Mouse (Mus musculus) spleen, adult 2 months (tissue): ENCODE measurements around the gene Dagla. TPM values are rescaled to one million over a fixed set of nuclear protein-coding genes. Genes with fewer than 3 reads are reported as not detected.

Source experiments
- DNase-seq, 2 experiments: peaks; one replicate each; pipeline versions ENCODE4 v3.0.0 to v3.0.0-alpha.2; 2012 to 2021; ENCODE audit warnings: low spot score in 2 of 2, low read depth in 1 of 2
- H3K27ac ChIP-seq: fragments of 200-500 bp; 2 replicates; pipeline ENCODE4 v1.5.1; 2012; ENCODE audit warnings: low read length, inconsistent platforms; ENCODE audit not compliant: insufficient read depth
- H3K27me3 ChIP-seq: fragments of 200-500 bp; 2 replicates; pipeline ENCODE4 v1.6.1; 2012; ENCODE audit warnings: mild to moderate bottlenecking, moderate library complexity, low read length, inconsistent platforms; ENCODE audit not compliant: control insufficient read depth, insufficient read depth
- H3K36me3 ChIP-seq: fragments of 200-500 bp; 2 replicates; pipeline ENCODE4 v1.6.1; 2012; ENCODE audit warnings: mild to moderate bottlenecking, low read length, inconsistent platforms; ENCODE audit not compliant: control insufficient read depth, insufficient read depth
- H3K4me1 ChIP-seq: fragments of 200-500 bp; 2 replicates; pipeline ENCODE4 v1.6.1; 2011; ENCODE audit warnings: inconsistent platforms; ENCODE audit not compliant: control insufficient read depth, insufficient read depth, insufficient read length
- H3K4me3 ChIP-seq: fragments of 200-500 bp; 2 replicates; pipeline ENCODE4 v1.5.1; 2011; ENCODE audit warnings: mild to moderate bottlenecking, inconsistent platforms; ENCODE audit not compliant: insufficient read depth, insufficient read length; ENCODE audit errors: extremely low read depth
- CTCF ChIP-seq: fragments of 200-500 bp; IDR thresholded peaks from 2 replicates; pipeline ENCODE4 v1.5.1; 2011; ENCODE audit warnings: mild to moderate bottlenecking, inconsistent platforms; ENCODE audit not compliant: insufficient read depth, insufficient read length, insufficient replicate concordance; ENCODE audit errors: extremely low read depth
- POLR2A ChIP-seq: fragments of 200-500 bp; IDR thresholded peaks from 2 replicates; pipeline ENCODE4 v1.6.1; 2011; ENCODE audit warnings: low read depth, low read length, inconsistent platforms
- WGBS: fragments of 180-500 bp; shearing (Covaris S2); methylation state at CpG from one replicate; pipeline ENCODE4 v1.1.7; 2018; 5-methylcytosine and 5-hydroxymethylcytosine counted together
- polyA plus RNA-seq: library from polyadenylated mRNA; depleted of rRNA; stranded (reverse); fragments of >200 nt; gene quantifications from 2 replicates; pipeline ENCODE4 v1.2.3, GENCODE M21; 2012; rRNA removed

Dagla gene
- polyA plus RNA-seq, 1 experiment = 4.4 TPM

DNA sequence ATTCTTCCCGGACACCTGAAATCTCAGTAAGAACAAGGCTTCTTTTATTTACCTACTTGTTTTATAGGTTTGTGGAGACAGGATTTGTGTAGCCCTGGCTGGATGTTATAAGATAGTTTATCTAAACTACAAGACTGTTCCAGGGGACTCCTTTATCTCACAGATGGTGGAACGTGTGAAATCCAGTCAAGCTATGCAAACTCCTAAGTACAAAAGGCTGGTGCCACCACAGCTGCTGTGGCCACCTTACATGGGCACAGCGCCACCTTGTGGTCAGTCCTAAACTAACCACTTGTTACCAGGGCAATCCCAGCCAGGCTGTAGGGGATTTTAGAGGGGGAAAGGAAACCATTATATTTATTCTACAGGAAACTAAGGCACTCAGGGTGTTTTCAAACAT lies 106.0 kb downstream of the Dagla start:
- 27% methylated on average over 3 of the region's 3 CpGs for WGBS
- Histone ChIP-seq H3K27me3 (no peaks in the 10 kb centered on the region), H3K4me3 (no peak overlapping the region), H3K27ac (no peak overlapping the region), H3K4me1 (no peaks in the 10 kb centered on the region; the same call in 1 of the 2 replicates), H3K36me3 (peaks cover 14% of the 10 kb centered on the region)
- TF ChIP-seq CTCF = peak; percentile 83; the same call in 1 of the 2 replicates
- TF ChIP-seq POLR2A = no peak
- peak in 1 of 2 experiments; percentile 68 for DNase-seq

DNA sequence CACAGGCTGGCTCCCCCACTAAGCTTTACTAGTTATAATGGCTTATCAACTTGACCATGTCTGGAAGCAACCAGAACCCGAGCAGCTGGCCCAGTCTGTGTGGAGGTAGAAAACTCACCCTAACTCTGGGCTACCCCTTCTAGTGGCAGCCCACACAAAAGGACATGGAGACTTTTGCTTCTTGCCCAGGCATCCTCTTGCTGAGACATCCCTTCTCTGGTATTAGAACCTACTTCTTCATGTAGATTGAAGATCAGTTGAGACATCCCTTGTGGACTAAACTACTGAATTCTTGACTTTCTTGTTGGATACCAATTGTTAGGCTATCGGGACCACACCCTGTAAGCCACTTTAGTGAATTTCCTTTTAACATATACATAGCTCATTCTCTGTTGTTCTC lies 106.4 kb downstream of the Dagla start:
- Histone ChIP-seq H3K4me1 (no peaks in the 10 kb centered on the region; the same call in 1 of the 2 replicates), H3K4me3 (no peak overlapping the region), H3K27me3 (no peaks in the 10 kb centered on the region), H3K36me3 (peaks cover 14% of the 10 kb centered on the region), H3K27ac (no peak overlapping the region)
- no peak for DNase-seq
- WGBS = 89% methylated on average over 2 of the region's 2 CpGs
- TF ChIP-seq POLR2A (no peak), CTCF (no peak)

GRCm38 (mm10) chr19:10197130-10197529 lies 107.5 kb downstream of the Dagla start:
- H3K4me1 ChIP-seq = no peaks in the 10 kb centered on the region
- no peak for DNase-seq
- H3K27ac ChIP-seq = no peak overlapping the region
- no peak for TF ChIP-seq CTCF
- TF ChIP-seq POLR2A = no peak
- no peaks in the 10 kb centered on the region for H3K27me3 ChIP-seq
- H3K36me3 ChIP-seq = peaks cover 14% of the 10 kb centered on the region
- WGBS = 95% methylated on average over 4 of the region's 4 CpGs
- H3K4me3 ChIP-seq = no peak overlapping the region

Other genes starting within 250 kb of the Dagla start
- gene Fads2, start 203.1 kb downstream of the Dagla start, polyA plus RNA-seq = 9.6 and 12.2 TPM in 2 replicates
- gene Fads1, start 122.0 kb downstream of the Dagla start, polyA plus RNA-seq = 17.8 and 20.0 TPM in 2 replicates
- gene Tmem258, start 100.9 kb downstream of the Dagla start, polyA plus RNA-seq = 70.4 and 88.0 TPM in 2 replicates
- 16.0 and 23.4 TPM in 2 replicates for gene Fen1, start 100.7 kb downstream of the Dagla start, polyA plus RNA-seq
- gene Myrf, start 64.1 kb downstream of the Dagla start, polyA plus RNA-seq = 2.3 and 3.8 TPM in 2 replicates
- 0.29 and 0.31 TPM in 2 replicates for gene Syt7, start 84.2 kb upstream of the Dagla start, polyA plus RNA-seq
- gene Lrrc10b, start 152.6 kb upstream of the Dagla start, polyA plus RNA-seq = 0.11 and 0.16 TPM in 2 replicates
- 0.55 and 1.2 TPM in 2 replicates for gene Ppp1r32, start 178.1 kb upstream of the Dagla start, polyA plus RNA-seq
- 39.9 and 42.3 TPM in 2 replicates for gene Cpsf7, start 220.4 kb upstream of the Dagla start, polyA plus RNA-seq
- gene Sdhaf2, start 221.3 kb upstream of the Dagla start, polyA plus RNA-seq = 16.9 and 20.1 TPM in 2 replicates